17 mouse cellular contexts compared by ENCODE assay signal in genomic region chr9:60601936-60602335, GRCm38 (mm10).
"Had no signal": no experiment of that assay in that cellular context is flagged by ENCODE, and none has a peak within 500 bp of the region (broad histone marks: within the 10 kb centered on the region; RNA-seq: fewer than 3 reads in every experiment).

No protein-coding gene starts in this region.

- ATAC-seq: lung, postnatal 0 days; midbrain, embryonic 16.5 days had no signal

- H3K9ac ChIP-seq: limb, embryonic 12.5 days; liver, embryonic 14.5 days; midbrain, embryonic 12.5 days; neural tube, embryonic 13.5 days; stomach, embryonic 15.5 days had no signal

- H3K4me2 ChIP-seq: limb, embryonic 12.5 days; midbrain, embryonic 12.5 days; neural tube, embryonic 13.5 days; stomach, embryonic 15.5 days had no signal

- H3K4me3 ChIP-seq: left cerebral cortex, adult 2 months; limb, embryonic 12.5 days; megakaryocyte, embryonic 14.5 days; midbrain, embryonic 12.5 days; neural tube, embryonic 13.5 days; stomach, embryonic 15.5 days had no signal

- H3K27ac ChIP-seq: left cerebral cortex, adult 2 months; limb, embryonic 12.5 days; liver, embryonic 14.5 days; midbrain, embryonic 12.5 days; neural tube, embryonic 13.5 days; stomach, embryonic 15.5 days had no signal

- H3K4me1 ChIP-seq: megakaryocyte, embryonic 14.5 days; midbrain, embryonic 12.5 days; neural tube, embryonic 13.5 days; stomach, embryonic 15.5 days had no signal

- H3K9me3 ChIP-seq: limb, embryonic 12.5 days; megakaryocyte, embryonic 14.5 days; midbrain, embryonic 12.5 days; neural tube, embryonic 13.5 days; stomach, embryonic 15.5 days had no signal

- H3K27me3 ChIP-seq: limb, embryonic 12.5 days; midbrain, embryonic 12.5 days; neural tube, embryonic 13.5 days; stomach, embryonic 15.5 days had no signal

- DNase-seq: kidney, adult 18-20 months; kidney, postnatal 14 days; liver; lung, adult 2 months; lung, postnatal 36 days; right cerebral cortex, postnatal 14 days; thymus, adult 2 months; thymus, postnatal 25 days had no signal

- H3K36me3 ChIP-seq: stomach, embryonic 15.5 days had no signal
